Mouse (Mus musculus) CH12.LX (cell line): ENCODE data around the gene Gm20489.

Experiments used
- CHD1 ChIP-seq: IDR thresholded peaks from 2 replicates; pipeline ENCODE4 v1.6.1; 2012; ENCODE audit warnings: low read depth, low read length, improper control_type of control experiment, inconsistent platforms
- CTCF ChIP-seq, 2 experiments: IDR thresholded peaks in 1 of 2; conservative IDR thresholded peaks in 1 of 2; 2 replicates each; pipeline ENCODE4 v1.5.1; 2011 to 2012; ENCODE audit warnings: low read depth in 2 of 2, low read length in 2 of 2, improper control_type of control experiment in 1 of 2, inconsistent platforms in 1 of 2, mild to moderate bottlenecking in 1 of 2, moderate library complexity in 1 of 2
- E2F4 ChIP-seq: IDR thresholded peaks from 2 replicates; pipeline ENCODE4 v1.6.1; 2011; ENCODE audit warnings: low read depth, low read length, improper control_type of control experiment; ENCODE audit not compliant: insufficient replicate concordance
- EP300 ChIP-seq: IDR thresholded peaks from 2 replicates; pipeline ENCODE4 v1.6.1; 2011; ENCODE audit warnings: low read length, improper control_type of control experiment
- GABPA ChIP-seq: IDR thresholded peaks from 2 replicates; pipeline ENCODE4 v1.6.1; 2012; ENCODE audit warnings: low read depth, low read length, improper control_type of control experiment, inconsistent platforms; ENCODE audit not compliant: insufficient replicate concordance
- JUND ChIP-seq: conservative IDR thresholded peaks from 2 replicates; pipeline ENCODE4 v1.6.1; 2011; ENCODE audit warnings: low read depth, low read length, improper control_type of control experiment
- KAT2A ChIP-seq: IDR thresholded peaks from 2 replicates; pipeline ENCODE4 v1.6.1; 2012; ENCODE audit warnings: low read length, improper control_type of control experiment, inconsistent platforms; ENCODE audit not compliant: insufficient replicate concordance
- MAFK ChIP-seq: IDR thresholded peaks from 2 replicates; pipeline ENCODE4 v1.6.1; 2011; ENCODE audit warnings: low read length, improper control_type of control experiment; ENCODE audit not compliant: insufficient replicate concordance
- POLR2A ChIP-seq: IDR thresholded peaks from 2 replicates; pipeline ENCODE4 v1.6.1; 2011; ENCODE audit warnings: low read depth, mild to moderate bottlenecking, improper control_type of control experiment, low read length
- POLR2AphosphoS2 ChIP-seq: IDR thresholded peaks from 2 replicates; pipeline ENCODE4 v1.6.1; 2011; ENCODE audit warnings: low read depth, low read length, improper control_type of control experiment
- USF2 ChIP-seq: conservative IDR thresholded peaks from 2 replicates; pipeline ENCODE4 v1.6.1; 2011; ENCODE audit warnings: low read depth, low read length, improper control_type of control experiment
- ZKSCAN1 ChIP-seq: IDR thresholded peaks from 2 replicates; pipeline ENCODE4 v1.6.1; 2012; ENCODE audit warnings: low read depth, inconsistent platforms, low read length, improper control_type of control experiment, borderline replicate concordance

DNA sequence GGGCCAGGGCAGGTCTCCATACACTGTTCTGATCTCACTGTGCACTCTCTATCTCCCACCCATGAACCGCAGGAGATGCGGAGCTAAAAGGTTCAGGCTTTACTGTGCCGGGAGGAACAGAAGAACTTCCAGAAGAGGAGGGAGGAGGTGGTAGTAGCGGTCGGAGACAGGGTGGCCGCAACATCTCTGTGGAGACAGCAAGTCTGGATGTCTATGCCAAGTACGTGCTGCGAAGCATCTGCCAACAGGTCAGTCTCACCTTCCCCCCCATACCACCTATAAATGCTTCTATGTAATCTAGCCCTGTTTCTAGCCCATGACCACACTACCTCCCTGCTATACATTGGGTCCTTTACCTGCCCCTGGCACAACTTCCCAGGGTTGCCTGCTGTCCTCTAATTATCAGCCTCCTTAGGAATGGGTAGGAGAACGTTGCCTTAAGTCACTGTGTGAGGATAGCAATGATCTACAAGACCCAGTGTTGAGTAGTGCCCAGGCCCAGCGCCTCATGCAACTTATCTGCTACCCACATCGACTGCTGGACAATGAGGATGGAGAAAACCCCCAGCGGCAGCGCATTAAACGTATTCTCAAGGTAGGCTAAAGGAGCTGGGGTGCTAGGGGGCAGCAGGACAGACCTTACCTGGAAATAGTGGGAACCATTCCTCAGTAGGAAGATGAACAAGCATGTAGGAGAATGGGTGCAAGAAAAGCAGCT, 17.3 kb upstream of the Gm20489 start:
- TF ChIP-seq E2F4 (no peak), CHD1 (no peak), JUND (no peak), GABPA (no peak), USF2 (no peak), EP300 (no peak), ZKSCAN1 (no peak), CTCF (conservative IDR thresholded peaks at IDR 0.05 in 1 of 2, IDR thresholded peaks at IDR 0.05 in 1 of 2; ENCODE audit: low read depth in 2 of 2, low read length in 2 of 2) (no peak), MAFK (no peak), POLR2A (no peak), KAT2A (no peak), POLR2AphosphoS2 (no peak)
